Mouse (Mus musculus): Measurements from ENCODE around the gene Mcm9.
"Not testable (repeated sequence)": the region's sequence is repeated elsewhere in the genome, so short reads cannot be mapped to it uniquely, and the experiment has no call there.

The Mcm9 gene

GRCm38 (mm10) chr10:53630339-53630738 lies at the start of gene Mcm9:
Gene Mcm9 (minus strand): TSS chr10:53630439.
- H3K36me3 ChIP-seq (ENCODE audit: insufficient read depth, low read length) = peaks cover 15% of the 10 kb centered on the region
- H3K4me1 ChIP-seq (replicated peaks; ENCODE audit: low read depth, low read length) = peaks cover 21% of the 10 kb centered on the region
- not testable (repeated sequence) for H3K27me3 ChIP-seq (ENCODE audit: insufficient read depth, low read length); H3K9me3 ChIP-seq (ENCODE audit: low read length)
- peak within 1 kb of the TSS; percentile 89 for H3K4me3 ChIP-seq (replicated peaks; ENCODE audit: low read length)

- H3K4me3 ChIP-seq (replicated peaks; ENCODE audit: low read length) = no peak overlapping the region
- no peaks in the 10 kb centered on the region for H3K36me3 ChIP-seq (ENCODE audit: insufficient read depth, low read length)
- H3K9me3 ChIP-seq (ENCODE audit: low read length) = no peaks in the 10 kb centered on the region
- H3K4me1 ChIP-seq (replicated peaks; ENCODE audit: low read depth, low read length) = no peaks in the 10 kb centered on the region
- TF ChIP-seq POU5F1 (IDR thresholded peaks at IDR 0.05; ENCODE audit: borderline replicate concordance, low read length) (no peak), CTCF (conservative IDR thresholded peaks at IDR 0.05; ENCODE audit: low read length) (no peak), NANOG (IDR thresholded peaks at IDR 0.05; ENCODE audit: borderline replicate concordance, low read length) (no peak)
- no peaks in the 10 kb centered on the region for H3K27me3 ChIP-seq (ENCODE audit: insufficient read depth, low read length)
These were observed 31.5 kb upstream of the Mcm9 start for GRCm38 (mm10) chr10:53661788-53662187.

- not testable (repeated sequence) for H3K27me3 ChIP-seq (ENCODE audit: insufficient read depth, low read length); H3K36me3 ChIP-seq (ENCODE audit: insufficient read depth, low read length); H3K4me1 ChIP-seq (replicated peaks; ENCODE audit: low read depth, low read length); H3K4me3 ChIP-seq (replicated peaks; ENCODE audit: low read length)
- peaks cover 17% of the 10 kb centered on the region for H3K9me3 ChIP-seq (ENCODE audit: low read length)
These were observed 24.0 kb upstream of the Mcm9 start for GRCm38 (mm10) chr10:53654239-53654638.

DNA sequence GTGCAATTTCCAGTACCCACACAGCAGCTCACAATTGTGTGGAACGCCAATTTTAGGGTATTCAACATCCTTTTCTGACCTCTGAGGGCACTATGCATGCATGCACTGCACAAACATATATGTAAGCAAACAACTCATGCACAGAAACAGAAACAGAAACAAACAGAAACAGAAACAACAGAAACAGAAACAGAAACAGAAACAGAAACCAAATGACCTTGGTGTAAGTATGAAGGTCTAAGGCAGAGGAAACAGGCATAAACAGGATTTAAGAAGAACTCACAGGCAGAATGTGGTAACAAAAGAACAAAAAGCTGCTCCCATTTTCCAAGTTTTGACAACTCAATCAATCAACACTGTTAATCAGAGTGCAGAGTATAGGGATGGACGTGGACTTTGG lies 20.4 kb upstream of the Mcm9 start:
- H3K4me1 ChIP-seq (replicated peaks; ENCODE audit: low read depth, low read length) = no peaks in the 10 kb centered on the region
- TF ChIP-seq CTCF (conservative IDR thresholded peaks at IDR 0.05; ENCODE audit: low read length) (no peak), NANOG (IDR thresholded peaks at IDR 0.05; ENCODE audit: borderline replicate concordance, low read length) (no peak), POU5F1 (IDR thresholded peaks at IDR 0.05; ENCODE audit: borderline replicate concordance, low read length) (no peak)

GRCm38 (mm10) chr10:53641507-53641906 lies 11.3 kb upstream of the Mcm9 start:
- H3K36me3 ChIP-seq (ENCODE audit: insufficient read depth, low read length) = no peaks in the 10 kb centered on the region
- H3K27me3 ChIP-seq (ENCODE audit: insufficient read depth, low read length) = no peaks in the 10 kb centered on the region
- H3K9me3 ChIP-seq (ENCODE audit: low read length) = no peaks in the 10 kb centered on the region
- no peak overlapping the region for H3K4me3 ChIP-seq (replicated peaks; ENCODE audit: low read length)
- no peak for TF ChIP-seq NANOG (IDR thresholded peaks at IDR 0.05; ENCODE audit: borderline replicate concordance, low read length)
- TF ChIP-seq POU5F1 (IDR thresholded peaks at IDR 0.05; ENCODE audit: borderline replicate concordance, low read length) = no peak
- peak; percentile 42 for TF ChIP-seq CTCF (conservative IDR thresholded peaks at IDR 0.05; ENCODE audit: low read length)
- no peaks in the 10 kb centered on the region for H3K4me1 ChIP-seq (replicated peaks; ENCODE audit: low read depth, low read length)

More for the DNA sequence above, 20.4 kb upstream of the Mcm9 start:
- Histone ChIP-seq H3K4me3 (replicated peaks; ENCODE audit: low read length) (no peak overlapping the region), H3K9me3 (ENCODE audit: low read length) (peaks cover 7% of the 10 kb centered on the region), H3K36me3 (ENCODE audit: insufficient read depth, low read length) (no peaks in the 10 kb centered on the region), H3K27me3 (ENCODE audit: insufficient read depth, low read length) (no peaks in the 10 kb centered on the region)

GRCm38 (mm10) chr10:53635246-53635971 lies 5.2 kb upstream of the Mcm9 start:
- H3K36me3 ChIP-seq (ENCODE audit: insufficient read depth, low read length) = no peaks in the 10 kb centered on the region
- H3K9me3 ChIP-seq (ENCODE audit: low read length) = no peaks in the 10 kb centered on the region
- H3K4me3 ChIP-seq (replicated peaks; ENCODE audit: low read length) = no peak overlapping the region
- no peak for TF ChIP-seq POU5F1 (IDR thresholded peaks at IDR 0.05; ENCODE audit: borderline replicate concordance, low read length)
- TF ChIP-seq CTCF (conservative IDR thresholded peaks at IDR 0.05; ENCODE audit: low read length) = no peak
- no peak for TF ChIP-seq NANOG (IDR thresholded peaks at IDR 0.05; ENCODE audit: borderline replicate concordance, low read length)
- H3K4me1 ChIP-seq (replicated peaks; ENCODE audit: low read depth, low read length) = no peaks in the 10 kb centered on the region
- peaks cover 7% of the 10 kb centered on the region; the same call in 1 of the 2 replicates for H3K27me3 ChIP-seq (ENCODE audit: insufficient read depth, low read length)

DNA sequence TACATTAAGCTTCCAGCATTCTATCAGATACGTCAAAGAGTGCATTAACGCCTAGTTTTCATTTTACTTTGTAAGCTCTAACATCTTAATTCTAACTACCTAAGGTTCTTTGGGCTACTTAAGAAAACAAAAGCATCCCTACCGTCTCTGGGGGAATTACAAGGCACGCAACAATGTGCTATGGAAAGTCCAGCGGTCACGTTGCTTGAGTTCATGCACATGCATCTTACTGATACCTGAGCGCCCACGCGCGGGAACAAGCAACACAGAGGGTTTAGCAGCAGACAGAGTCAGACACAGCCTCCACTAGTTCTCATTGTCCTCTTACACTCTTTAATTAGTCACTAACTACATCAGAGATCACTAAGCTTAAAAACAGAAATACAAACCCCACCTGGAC lies 3.9 kb upstream of the Mcm9 start:
- H3K4me1 ChIP-seq (replicated peaks; ENCODE audit: low read depth, low read length) = no peaks in the 10 kb centered on the region
- peaks cover 7% of the 10 kb centered on the region; the same call in 1 of the 2 replicates for H3K27me3 ChIP-seq (ENCODE audit: insufficient read depth, low read length)
- H3K4me3 ChIP-seq (replicated peaks; ENCODE audit: low read length) = no peak overlapping the region
- no peaks in the 10 kb centered on the region for H3K36me3 ChIP-seq (ENCODE audit: insufficient read depth, low read length)
- TF ChIP-seq NANOG (IDR thresholded peaks at IDR 0.05; ENCODE audit: borderline replicate concordance, low read length) (no peak), CTCF (conservative IDR thresholded peaks at IDR 0.05; ENCODE audit: low read length) (no peak), POU5F1 (IDR thresholded peaks at IDR 0.05; ENCODE audit: borderline replicate concordance, low read length) (no peak)
- no peaks in the 10 kb centered on the region for H3K9me3 ChIP-seq (ENCODE audit: low read length)

DNA sequence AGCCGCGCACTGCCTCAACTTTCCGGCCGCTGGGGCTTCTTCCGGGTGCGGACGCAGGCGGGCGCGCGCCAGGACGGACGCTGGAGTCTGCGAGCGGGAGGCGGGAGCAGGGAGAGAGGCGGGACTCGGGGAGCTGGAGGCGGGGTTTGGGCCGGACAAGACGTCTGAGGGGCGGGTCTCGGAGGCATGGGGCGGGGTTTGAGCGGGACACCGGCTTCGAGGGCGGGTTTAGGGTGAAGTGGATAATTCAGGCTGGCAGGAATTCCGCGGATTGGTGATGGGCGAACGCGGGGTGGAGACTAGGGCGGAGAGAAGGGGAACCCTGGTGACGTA lies 355 bp downstream of the Mcm9 start:
- Histone ChIP-seq H3K4me3 (replicated peaks; ENCODE audit: low read length) (peak overlapping the region; percentile 89), H3K27me3 (ENCODE audit: insufficient read depth, low read length) (0 out of 2 replicates have a peak, but pooled peaks cover 3% of the 10 kb centered on the region), H3K4me1 (replicated peaks; ENCODE audit: low read depth, low read length) (peaks cover 21% of the 10 kb centered on the region), H3K9me3 (ENCODE audit: low read length) (no peaks in the 10 kb centered on the region), H3K36me3 (ENCODE audit: insufficient read depth, low read length) (peaks cover 19% of the 10 kb centered on the region)
- TF ChIP-seq CTCF (conservative IDR thresholded peaks at IDR 0.05; ENCODE audit: low read length) (no peak), POU5F1 (IDR thresholded peaks at IDR 0.05; ENCODE audit: borderline replicate concordance, low read length) (no peak), NANOG (IDR thresholded peaks at IDR 0.05; ENCODE audit: borderline replicate concordance, low read length) (no peak)

GRCm38 (mm10) chr10:53629247-53629917 lies 857 bp downstream of the Mcm9 start:
- peaks cover 21% of the 10 kb centered on the region for H3K4me1 ChIP-seq (replicated peaks; ENCODE audit: low read depth, low read length)
- no peak for TF ChIP-seq CTCF (conservative IDR thresholded peaks at IDR 0.05; ENCODE audit: low read length)
- TF ChIP-seq POU5F1 (IDR thresholded peaks at IDR 0.05; ENCODE audit: borderline replicate concordance, low read length) = no peak
- no peak for TF ChIP-seq NANOG (IDR thresholded peaks at IDR 0.05; ENCODE audit: borderline replicate concordance, low read length)
- H3K4me3 ChIP-seq (replicated peaks; ENCODE audit: low read length) = peak overlapping the region; percentile 89
- 0 out of 2 replicates have a peak, but pooled peaks cover 3% of the 10 kb centered on the region for H3K27me3 ChIP-seq (ENCODE audit: insufficient read depth, low read length)
- no peaks in the 10 kb centered on the region for H3K9me3 ChIP-seq (ENCODE audit: low read length)
- H3K36me3 ChIP-seq (ENCODE audit: insufficient read depth, low read length) = peaks cover 24% of the 10 kb centered on the region
